ENCODE assay signal across 22 mouse cellular contexts in genomic region chr3:78062549-78062948, GRCm38 (mm10).
A peak's percentile ranks its signal among the peaks of the same experiment; 100 is the strongest.
DNase-seq lines count a peak whose midpoint lies in the region; ATAC-seq and TF ChIP-seq lines count a peak whose summit lies in the region.
"Had no signal": no experiment of that assay in that cellular context is flagged by ENCODE, and none has a peak within 500 bp of the region (broad histone marks: within the 10 kb centered on the region; RNA-seq: fewer than 3 reads in every experiment).

No protein-coding gene starts in this region.

- DNase-seq in hindbrain, embryonic 10.5 days (ENCODE audit: low spot score): peak; percentile 7
- peak; percentile 9 for DNase-seq in liver
- DNase-seq in forelimb bud, embryonic 11.5 days (ENCODE audit: low read depth, low spot score): peak; percentile 7
- peak; percentile 13 for DNase-seq in liver, postnatal 0 days
- no peak for DNase-seq in lung, postnatal 0 days (ENCODE audit: low spot score)
- DNase-seq in lung, adult 18-20 months: no peak
- DNase-seq: adrenal gland, postnatal 25 days; cerebellum, adult 8-10 months; gastrocnemius, adult 2 months; heart, postnatal 4 days; layer of hippocampus, postnatal 36 days; lung, postnatal 4 days; thymus, adult 18-20 months had no signal

- no peaks in the 10 kb centered on the region for H3K9me3 ChIP-seq in hindbrain, embryonic 10.5 days
- H3K9me3 ChIP-seq in hindbrain, embryonic 16.5 days (ENCODE audit: control insufficient read depth, low read length): no peaks in the 10 kb centered on the region
- H3K9me3 ChIP-seq in liver, embryonic 12.5 days (replicated peaks): no peaks in the 10 kb centered on the region
- H3K9me3 ChIP-seq in liver, postnatal 0 days (ENCODE audit: low read length): no peaks in the 10 kb centered on the region
- no peaks in the 10 kb centered on the region for H3K9me3 ChIP-seq in lung, postnatal 0 days (ENCODE audit: low read length)
- H3K9me3 ChIP-seq: embryonic facial prominence, embryonic 13.5 days; forebrain, embryonic 13.5 days; heart, embryonic 15.5 days; limb, embryonic 13.5 days; lung, embryonic 15.5 days; midbrain, embryonic 10.5 days had no signal

- H3K9ac ChIP-seq in hindbrain, embryonic 16.5 days (ENCODE audit: low read depth, low read length): no peak overlapping the region
- no peak overlapping the region for H3K9ac ChIP-seq in liver, embryonic 12.5 days
- no peak overlapping the region for H3K9ac ChIP-seq in liver, postnatal 0 days (replicated peaks)
- no peak overlapping the region for H3K9ac ChIP-seq in lung, postnatal 0 days (replicated peaks; ENCODE audit: low read depth)
- H3K9ac ChIP-seq: embryonic facial prominence, embryonic 13.5 days; forebrain, embryonic 13.5 days; heart, embryonic 15.5 days; limb, embryonic 13.5 days; lung, embryonic 15.5 days had no signal

- no peak for ATAC-seq in hindbrain, embryonic 16.5 days
- ATAC-seq in liver, embryonic 12.5 days: no peak
- peak; percentile 65 for ATAC-seq in liver, postnatal 0 days
- ATAC-seq in lung, postnatal 0 days: no peak
- ATAC-seq: forebrain, embryonic 13.5 days had no signal

- no peak overlapping the region for H3K27ac ChIP-seq in hindbrain, embryonic 10.5 days
- H3K27ac ChIP-seq in hindbrain, embryonic 16.5 days (ENCODE audit: low read depth, low read length): no peak overlapping the region
- no peak overlapping the region for H3K27ac ChIP-seq in liver, embryonic 12.5 days
- no peak overlapping the region for H3K27ac ChIP-seq in liver, postnatal 0 days (ENCODE audit: low read depth)
- H3K27ac ChIP-seq in lung, postnatal 0 days (ENCODE audit: low read length): no peak overlapping the region
- H3K27ac ChIP-seq: embryonic facial prominence, embryonic 13.5 days; forebrain, embryonic 13.5 days; gastrocnemius, adult 2 months; heart, embryonic 15.5 days; limb, embryonic 13.5 days; lung, embryonic 15.5 days; midbrain, embryonic 10.5 days had no signal

- H3K36me3 ChIP-seq in hindbrain, embryonic 10.5 days: no peaks in the 10 kb centered on the region
- no peaks in the 10 kb centered on the region for H3K36me3 ChIP-seq in hindbrain, embryonic 16.5 days (ENCODE audit: control insufficient read depth, insufficient read depth, low read length)
- no peaks in the 10 kb centered on the region for H3K36me3 ChIP-seq in liver, embryonic 12.5 days
- H3K36me3 ChIP-seq in liver, postnatal 0 days (replicated peaks; ENCODE audit: insufficient read depth, low read length): no peaks in the 10 kb centered on the region
- no peaks in the 10 kb centered on the region for H3K36me3 ChIP-seq in lung, postnatal 0 days (ENCODE audit: insufficient read depth, low read length)
- H3K36me3 ChIP-seq: embryonic facial prominence, embryonic 13.5 days; heart, embryonic 15.5 days; limb, embryonic 13.5 days; lung, embryonic 15.5 days; midbrain, embryonic 10.5 days had no signal

- 47% methylated on average over 3 of the region's 3 CpGs for WGBS in hindbrain, embryonic 10.5 days
- 44% methylated on average over 3 of the region's 3 CpGs for WGBS in hindbrain, embryonic 16.5 days
- WGBS in liver, embryonic 12.5 days (ENCODE audit: insufficient replicate concordance): 67% methylated on average over 3 of the region's 3 CpGs
- 65% methylated on average over 3 of the region's 3 CpGs for WGBS in liver, postnatal 0 days (ENCODE audit: insufficient replicate concordance)
- WGBS in lung, postnatal 0 days: 48% methylated on average over 3 of the region's 3 CpGs

- peaks cover 5% of the 10 kb centered on the region for H3K4me1 ChIP-seq in hindbrain, embryonic 10.5 days (replicated peaks)
- no peaks in the 10 kb centered on the region for H3K4me1 ChIP-seq in hindbrain, embryonic 16.5 days (ENCODE audit: control insufficient read depth, insufficient read depth, low read depth, low read length)
- H3K4me1 ChIP-seq in liver, embryonic 12.5 days: no peaks in the 10 kb centered on the region
- no peaks in the 10 kb centered on the region for H3K4me1 ChIP-seq in liver, postnatal 0 days (ENCODE audit: insufficient read depth)
- no peaks in the 10 kb centered on the region for H3K4me1 ChIP-seq in lung, postnatal 0 days (ENCODE audit: insufficient read depth, low read depth, low read length)
- H3K4me1 ChIP-seq: forebrain, embryonic 13.5 days; heart, embryonic 15.5 days; limb, embryonic 13.5 days; lung, embryonic 15.5 days had no signal

- H3K27me3 ChIP-seq in hindbrain, embryonic 10.5 days (ENCODE audit: insufficient read depth, poor library complexity, severe bottlenecking): no peaks in the 10 kb centered on the region
- H3K27me3 ChIP-seq in hindbrain, embryonic 16.5 days (replicated peaks; ENCODE audit: control insufficient read depth, insufficient read depth, low read length): no peaks in the 10 kb centered on the region
- no peaks in the 10 kb centered on the region for H3K27me3 ChIP-seq in liver, embryonic 12.5 days (replicated peaks)
- no peaks in the 10 kb centered on the region for H3K27me3 ChIP-seq in liver, postnatal 0 days (ENCODE audit: insufficient read depth, low read length)
- H3K27me3 ChIP-seq in lung, postnatal 0 days (replicated peaks; ENCODE audit: insufficient read depth, low read length): no peaks in the 10 kb centered on the region
- H3K27me3 ChIP-seq: embryonic facial prominence, embryonic 13.5 days; forebrain, embryonic 13.5 days; heart, embryonic 15.5 days; limb, embryonic 13.5 days; lung, embryonic 15.5 days had no signal

- no peak overlapping the region for H3K4me3 ChIP-seq in hindbrain, embryonic 10.5 days
- no peak overlapping the region for H3K4me3 ChIP-seq in hindbrain, embryonic 16.5 days (ENCODE audit: low read length)
- no peak overlapping the region for H3K4me3 ChIP-seq in liver, embryonic 12.5 days
- no peak overlapping the region for H3K4me3 ChIP-seq in liver, postnatal 0 days (ENCODE audit: low read depth, low read length)
- H3K4me3 ChIP-seq in lung, postnatal 0 days (ENCODE audit: low read depth, low read length): no peak overlapping the region
- H3K4me3 ChIP-seq: embryonic facial prominence, embryonic 13.5 days; erythroblast, embryonic 14.5 days; forebrain, embryonic 13.5 days; gastrocnemius, adult 2 months; heart, embryonic 15.5 days; limb, embryonic 13.5 days; lung, embryonic 15.5 days; midbrain, embryonic 10.5 days had no signal

- TF ChIP-seq EP300 in liver, postnatal 0 days (IDR thresholded peaks at IDR 0.05; ENCODE audit: low read depth): no peak
- TF ChIP-seq EP300 in lung, postnatal 0 days (IDR thresholded peaks at IDR 0.05): no peak

- TF ChIP-seq CTCF in liver, postnatal 0 days (IDR thresholded peaks at IDR 0.05; ENCODE audit: low read depth): no peak
- no peak for TF ChIP-seq CTCF in lung, postnatal 0 days (IDR thresholded peaks at IDR 0.05)

- no peak overlapping the region for H3K4me2 ChIP-seq in hindbrain, embryonic 16.5 days (ENCODE audit: low read length)
- no peak overlapping the region for H3K4me2 ChIP-seq in liver, embryonic 12.5 days
- no peak overlapping the region for H3K4me2 ChIP-seq in liver, postnatal 0 days (ENCODE audit: low read depth, low read length)
- H3K4me2 ChIP-seq in lung, postnatal 0 days (replicated peaks; ENCODE audit: low read depth, low read length): no peak overlapping the region
- H3K4me2 ChIP-seq: embryonic facial prominence, embryonic 13.5 days; forebrain, embryonic 13.5 days; heart, embryonic 15.5 days; limb, embryonic 13.5 days; lung, embryonic 15.5 days had no signal

Comparison
In these comparisons a context has a peak if more than half of its experiments do, and no peak if none do; other contexts are left out.
1. DNase-seq: peak in hindbrain, embryonic 10.5 days (single experiment), liver (single experiment), forelimb bud, embryonic 11.5 days (single experiment) and liver, postnatal 0 days (single experiment); none in lung, postnatal 0 days (single experiment) and lung, adult 18-20 months (0 of 2).